Mouse (Mus musculus): ENCODE measurements around the gene Mlph.

Mlph gene

GRCm38 (mm10) chr1:90914948-90915569 is at the start of gene Mlph:
Gene Mlph (plus strand): TSS chr1:90915085.
- DNase-seq (ENCODE audit: low spot score), result no peak

DNA sequence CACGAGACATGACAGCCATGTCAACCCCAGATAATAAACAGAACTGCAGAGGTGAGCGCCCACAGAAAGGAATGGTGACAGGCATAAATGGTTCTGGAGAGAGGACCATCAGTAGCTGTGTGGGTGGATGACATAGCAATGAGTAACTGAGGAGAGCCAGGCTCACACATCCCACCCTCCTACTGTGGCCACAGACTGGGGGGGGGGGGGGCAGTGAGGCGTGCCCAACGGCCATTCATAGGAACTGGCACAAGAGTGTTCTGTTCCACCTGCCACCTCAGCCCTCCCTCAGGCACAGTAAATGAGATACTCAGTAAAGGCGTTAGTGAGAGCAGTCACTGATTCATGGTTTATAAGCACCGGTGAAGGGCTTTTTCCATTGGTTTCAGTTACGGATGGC is 48.2 kb upstream of the Mlph start:
- DNase-seq (ENCODE audit: low spot score), result no peak

DNA sequence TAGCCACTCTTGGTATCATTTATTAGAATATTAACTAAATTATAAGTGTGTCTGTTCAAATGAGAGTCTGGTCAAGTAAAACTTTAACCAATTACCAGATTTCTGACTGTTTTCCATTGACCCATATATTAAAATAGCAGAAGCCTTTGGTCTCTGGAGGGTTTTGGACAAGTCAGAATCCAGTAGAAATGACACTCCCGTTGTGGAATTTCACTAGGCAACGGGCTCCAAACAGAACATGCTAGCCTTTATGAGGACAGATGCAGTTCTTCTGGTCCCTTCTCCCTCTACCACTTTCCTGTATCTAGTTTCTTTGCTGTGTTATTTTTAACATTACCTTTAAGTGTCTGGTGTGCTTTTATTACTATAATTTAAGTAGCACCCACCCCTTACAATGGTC is 44.3 kb upstream of the Mlph start:
- no peak for DNase-seq (ENCODE audit: low spot score)

DNA sequence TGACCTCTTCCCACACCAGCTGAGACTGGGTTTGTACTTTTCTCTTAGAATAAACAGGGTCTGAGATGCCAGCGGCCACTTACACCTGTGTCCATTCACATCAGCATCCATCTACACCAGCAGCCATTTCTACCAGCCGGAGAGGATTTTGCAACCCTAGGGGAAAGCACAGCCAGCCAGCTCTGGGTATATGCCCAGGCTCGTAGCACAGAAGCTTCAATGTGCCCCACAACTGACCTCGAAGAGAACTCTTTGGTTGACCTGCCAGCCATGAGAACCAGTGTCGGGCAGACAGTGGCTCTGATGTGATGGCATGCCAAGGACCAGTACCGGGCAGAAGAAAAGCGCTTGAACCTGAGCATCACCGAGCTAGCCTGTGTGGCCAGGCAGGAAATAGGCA is 39.5 kb upstream of the Mlph start:
- DNase-seq (ENCODE audit: low spot score), result no peak

GRCm38 (mm10) chr1:90875961-90876360 is 38.9 kb upstream of the Mlph start:
- no peak for DNase-seq (ENCODE audit: low spot score)

DNA sequence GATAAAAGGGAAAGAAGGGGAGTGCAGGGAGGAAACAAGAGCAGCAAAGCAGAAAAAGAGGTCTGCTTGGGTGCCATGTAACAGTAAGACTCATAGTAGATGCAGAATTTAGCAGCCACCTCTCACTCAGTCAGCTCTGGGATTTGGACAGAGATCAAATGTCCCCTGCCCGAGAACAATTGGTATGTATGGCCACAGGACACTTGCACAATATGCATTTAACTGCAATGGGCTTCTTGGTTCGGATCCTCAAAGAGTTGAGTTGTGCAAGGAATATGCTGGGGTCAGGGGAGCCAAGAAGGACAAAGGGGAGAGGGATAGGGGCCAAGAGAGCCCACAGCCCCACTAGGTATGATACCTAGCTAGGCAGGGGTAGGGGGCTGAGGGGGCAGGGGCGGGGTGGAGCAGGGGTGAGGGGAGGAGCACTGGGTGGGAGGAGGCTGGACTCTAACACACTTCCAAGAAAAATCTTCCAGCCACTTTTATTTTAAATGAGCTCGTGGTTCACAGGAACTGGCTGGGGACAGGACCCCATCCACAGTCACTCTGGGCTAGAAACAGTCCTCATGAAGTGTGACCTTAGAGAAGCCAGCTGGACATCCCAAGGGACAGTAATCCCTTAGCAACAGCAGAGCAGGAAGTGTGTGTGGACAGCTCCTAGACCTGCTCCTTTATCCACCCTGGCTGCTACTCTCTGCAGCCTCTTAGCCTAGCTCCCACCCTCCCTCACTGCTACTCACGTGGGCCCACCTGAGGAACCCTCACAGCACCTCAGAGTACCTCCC is 38.2 kb upstream of the Mlph start:
- no peak for DNase-seq (ENCODE audit: low spot score)

- DNase-seq (ENCODE audit: low spot score), result no peak
Observed at GRCm38 (mm10) chr1:90885771-90886460, 29.0 kb upstream of the Mlph start.

GRCm38 (mm10) chr1:90894521-90894920 is 20.4 kb upstream of the Mlph start:
- no peak for DNase-seq (ENCODE audit: low spot score)

- no peak for DNase-seq (ENCODE audit: low spot score)
Observed at GRCm38 (mm10) chr1:90895004-90895403, 19.9 kb upstream of the Mlph start.

- DNase-seq (ENCODE audit: low spot score), result no peak
Observed at GRCm38 (mm10) chr1:90896281-90896680, 18.6 kb upstream of the Mlph start.

- DNase-seq (ENCODE audit: low spot score), result no peak
Observed at GRCm38 (mm10) chr1:90896741-90897361, 18.0 kb upstream of the Mlph start.

GRCm38 (mm10) chr1:90898012-90898411 is 16.9 kb upstream of the Mlph start:
- DNase-seq (ENCODE audit: low spot score), result no peak

GRCm38 (mm10) chr1:90899816-90900215 is 15.1 kb upstream of the Mlph start:
- no peak for DNase-seq (ENCODE audit: low spot score)

GRCm38 (mm10) chr1:90900406-90900805 is 14.5 kb upstream of the Mlph start:
- no peak for DNase-seq (ENCODE audit: low spot score)

GRCm38 (mm10) chr1:90901246-90901645 is 13.6 kb upstream of the Mlph start:
- DNase-seq (ENCODE audit: low spot score), result no peak

DNA sequence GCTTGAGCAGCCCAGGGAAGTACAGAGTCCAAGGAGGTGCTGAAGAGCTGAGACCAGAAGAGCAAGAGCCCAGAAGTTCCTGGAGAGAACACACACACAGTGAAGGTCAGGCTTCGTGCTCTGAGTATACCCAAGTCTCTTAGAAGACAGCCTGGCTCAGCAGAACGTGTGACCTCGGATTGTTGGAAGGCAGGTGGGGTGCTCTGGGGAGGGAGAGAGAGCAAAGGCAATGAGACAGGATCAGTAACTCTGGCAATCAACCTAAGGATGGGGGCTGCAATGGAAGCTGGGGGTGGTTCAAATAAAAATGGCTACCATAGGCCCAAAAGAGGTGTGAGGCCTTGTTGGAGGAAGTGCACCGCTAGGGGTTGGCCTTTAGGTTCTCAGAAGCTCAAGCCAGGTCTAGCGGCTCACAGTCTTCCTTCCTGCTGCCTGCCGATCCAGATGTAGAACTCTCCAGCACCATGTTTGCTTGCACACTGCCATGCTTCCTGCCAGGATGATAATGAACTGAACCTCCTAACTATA is 13.1 kb upstream of the Mlph start:
- DNase-seq (ENCODE audit: low spot score), result no peak

DNA sequence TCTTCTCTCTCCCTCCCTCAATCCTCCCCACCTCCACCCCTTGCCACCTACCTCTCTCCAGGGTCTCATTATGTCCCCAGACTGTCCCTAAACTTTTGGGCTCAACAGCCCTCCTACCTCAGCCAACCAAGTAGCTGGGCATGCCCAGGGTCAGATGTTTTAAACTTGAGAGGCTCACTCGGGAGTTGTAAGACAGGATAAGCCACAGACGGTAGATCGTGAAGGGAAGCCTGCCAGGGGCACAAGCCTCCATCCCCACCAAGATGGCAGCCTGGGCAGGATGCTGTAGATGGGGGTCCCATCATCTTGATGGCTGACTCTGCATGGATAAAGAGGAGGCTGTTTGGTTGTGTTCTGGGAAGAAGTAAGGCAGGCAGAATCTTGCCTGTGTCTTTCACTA is 12.1 kb upstream of the Mlph start:
- DNase-seq (ENCODE audit: low spot score), result no peak

GRCm38 (mm10) chr1:90903211-90903945 is 11.5 kb upstream of the Mlph start:
- no peak for DNase-seq (ENCODE audit: low spot score)

- no peak for DNase-seq (ENCODE audit: low spot score)
Observed at GRCm38 (mm10) chr1:90903971-90904458, 10.9 kb upstream of the Mlph start.

GRCm38 (mm10) chr1:90904729-90905404 is 10.0 kb upstream of the Mlph start:
- no peak for DNase-seq (ENCODE audit: low spot score)

- DNase-seq (ENCODE audit: low spot score), result no peak
Observed at GRCm38 (mm10) chr1:90906357-90906756, 8.5 kb upstream of the Mlph start.
